Mouse (Mus musculus) liver, embryonic 14.5 days (tissue): ENCODE measurements at regions not wholly inside any gene's neighbourhood (a gene's known extent, or its start where the extent isn't known, plus 50 kb on each side); places are given as distances from the start of the nearest gene placed in this dataset.

Experiments
- ATAC-seq: fragments of 200-750 bp; cut with Nextera tagmentation; 2 replicates; pipeline ENCODE4 v1.8.0; 2017; ENCODE audit warnings: moderate number of reproducible peaks, mild to moderate bottlenecking, moderate library complexity; ENCODE audit not compliant: insufficient read depth
- DNase-seq, 3 experiments: peaks; one replicate each; pipeline ENCODE4 v3.0.0-alpha.2; 2012 to 2013; ENCODE audit warnings: low read depth in 3 of 3, low spot score in 3 of 3
- H3K27ac ChIP-seq: fragments of 300-500 bp; sonication (generic); 2 replicates; pipeline ENCODE4 v1.5.1; 2014; ENCODE audit warnings: moderate library complexity, mild to moderate bottlenecking, control low read depth, inconsistent platforms
- H3K27me3 ChIP-seq: fragments of 300-500 bp; sonication (generic); 2 replicates; pipeline ENCODE4 v1.6.1; 2014; ENCODE audit warnings: mild to moderate bottlenecking, low read length, moderate library complexity; ENCODE audit not compliant: control insufficient read depth, insufficient read depth
- H3K36me3 ChIP-seq: fragments of 300-500 bp; sonication (generic); replicated peaks from 2 replicates; pipeline ENCODE4 v1.6.1; 2014; ENCODE audit warnings: low read depth; ENCODE audit not compliant: control insufficient read depth, insufficient read depth
- H3K4me1 ChIP-seq, 2 experiments: fragments of 200-500 bp in 1 of 2; fragments of 300-500 bp in 1 of 2; sonication (generic) in 1 of 2; replicated peaks; 2 replicates each; pipeline ENCODE4 v1.6.1; 2012 to 2014; ENCODE audit warnings: antibody characterized with exemption in 1 of 2, inconsistent platforms in 1 of 2, low read length in 1 of 2; ENCODE audit not compliant: control insufficient read depth in 2 of 2, insufficient read depth in 2 of 2
- H3K4me2 ChIP-seq: fragments of 300-500 bp; sonication (generic); 2 replicates; pipeline ENCODE4 v1.6.1; 2014; ENCODE audit warnings: low read depth, mild to moderate bottlenecking, control low read depth, moderate library complexity
- H3K4me3 ChIP-seq, 2 experiments: fragments of 200-500 bp in 1 of 2; fragments of 300-500 bp in 1 of 2; sonication (generic) in 1 of 2; 2 replicates each; pipeline ENCODE4 v1.5.1; 2012 to 2014; ENCODE audit warnings: low read depth in 2 of 2, low read length in 2 of 2, mild to moderate bottlenecking in 2 of 2, control low read depth in 1 of 2, inconsistent platforms in 1 of 2, moderate library complexity in 1 of 2; ENCODE audit not compliant: insufficient read depth in 1 of 2
- H3K9ac ChIP-seq: fragments of 300-500 bp; sonication (generic); replicated peaks from 2 replicates; pipeline ENCODE4 v1.6.1; 2014; ENCODE audit warnings: mild to moderate bottlenecking, control low read depth, moderate library complexity
- H3K9me3 ChIP-seq: fragments of 300-500 bp; sonication (generic); 2 replicates; pipeline ENCODE4 v1.6.1; 2016; ENCODE audit warnings: low read length, mixed read lengths; ENCODE audit not compliant: control insufficient read depth
- CTCF ChIP-seq: IDR thresholded peaks from 2 replicates; pipeline ENCODE4 v1.5.1; 2016; ENCODE audit warnings: antibody characterized with exemption, low read depth, control low read depth
- EP300 ChIP-seq: IDR thresholded peaks from 2 replicates; pipeline ENCODE4 v1.6.1; 2016; ENCODE audit warnings: antibody characterized with exemption, low read depth
- WGBS: fragments of 180-500 bp; shearing (Covaris S2); extraction: QIAGEN DNeasy Blood & Tissue Kit; methylation state at CpG from one replicate; pipeline ENCODE4 v1.1.7; 2014; ENCODE audit not compliant: insufficient replicate concordance; 5-methylcytosine and 5-hydroxymethylcytosine counted together

DNA sequence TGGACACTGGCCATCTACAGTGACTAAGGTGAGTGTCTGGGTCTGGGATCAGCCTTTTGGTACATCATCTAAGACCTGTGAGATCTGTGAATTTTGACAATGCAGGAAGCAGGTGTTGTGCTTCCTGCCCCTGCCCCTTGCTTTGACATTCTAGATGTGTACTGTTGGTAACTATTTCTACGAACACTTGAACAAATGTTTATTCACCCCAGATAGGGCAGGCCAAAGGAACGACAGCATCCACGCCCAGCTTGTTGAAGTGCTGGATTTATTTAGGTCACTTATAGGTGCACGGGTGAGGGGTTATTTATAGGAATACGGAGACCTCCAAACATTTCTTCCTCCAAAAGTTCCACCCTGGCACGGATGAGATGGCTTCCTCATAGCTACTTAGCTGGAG is 146.4 kb downstream of the Gadd45g start:
- WGBS, result 56% methylated on average over 6 of the region's 6 CpGs
- Histone ChIP-seq H3K4me2 (no peak overlapping the region), H3K4me1 (no peaks in the 10 kb centered on the region; a peak in 1 of 4 replicates), H3K27ac (no peak overlapping the region), H3K36me3 (no peaks in the 10 kb centered on the region), H3K4me3 (no peak overlapping the region), H3K27me3 (no peaks in the 10 kb centered on the region), H3K9me3 (no peaks in the 10 kb centered on the region), H3K9ac (no peak overlapping the region)
- no peak for ATAC-seq
- no peak for DNase-seq
- TF ChIP-seq EP300 (no peak), CTCF (no peak)

DNA sequence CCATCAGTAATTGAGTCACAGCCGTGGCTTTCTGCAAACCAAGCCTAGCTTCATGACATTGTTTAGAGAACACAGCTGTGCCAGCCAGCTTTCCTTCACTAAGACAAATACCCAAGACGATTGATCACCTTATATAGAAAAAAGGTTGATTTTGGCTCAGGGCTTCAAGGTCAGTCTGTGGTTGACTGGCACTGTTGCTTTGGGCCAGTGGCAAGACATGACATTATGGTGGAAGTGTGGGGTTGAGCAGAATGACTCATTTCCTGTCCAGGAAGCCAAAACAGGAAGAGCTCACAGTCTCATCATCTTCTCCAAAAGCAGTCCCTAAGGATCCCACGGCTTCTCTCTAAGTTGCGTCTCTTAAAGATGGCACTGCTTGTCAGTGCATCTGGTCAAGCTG is 149.7 kb downstream of the Gadd45g start:
- H3K27me3 ChIP-seq, result no peaks in the 10 kb centered on the region
- DNase-seq (no peak), ATAC-seq (no peak)
- no peak for TF ChIP-seq EP300
- TF ChIP-seq CTCF, result no peak
- H3K9me3 ChIP-seq, result no peaks in the 10 kb centered on the region
- H3K36me3 ChIP-seq, result no peaks in the 10 kb centered on the region
- no peak overlapping the region for H3K4me3 ChIP-seq
- H3K27ac ChIP-seq, result no peak overlapping the region
- H3K4me1 ChIP-seq, result peaks cover 2% of the 10 kb centered on the region in 2 experiments; a peak in 1 of 4 replicates
- no peak overlapping the region for H3K9ac ChIP-seq
- no peak overlapping the region for H3K4me2 ChIP-seq
- WGBS, result 30% methylated on average over 4 of the region's 4 CpGs

DNA sequence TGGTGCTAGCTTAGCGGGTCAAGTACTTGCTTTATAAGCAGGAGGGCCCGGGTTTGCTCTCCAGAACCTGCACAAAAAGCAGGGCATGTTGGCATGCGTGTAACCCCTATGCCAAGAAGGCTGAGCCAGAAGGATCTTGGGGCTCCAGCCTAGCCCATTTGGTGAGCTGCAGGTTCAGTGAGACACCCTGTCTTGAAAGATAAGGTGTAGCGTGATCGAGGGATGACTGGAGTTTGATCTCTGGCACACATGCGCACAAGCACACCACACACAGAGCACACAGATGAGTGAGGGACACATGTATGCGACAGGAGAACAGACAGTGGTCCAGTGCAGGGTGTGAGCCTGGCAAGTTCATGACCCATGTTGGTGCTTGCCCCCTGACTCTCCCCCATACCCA is 152.1 kb downstream of the Gadd45g start:
- TF ChIP-seq EP300 (peak; percentile 52), CTCF (no peak)
- Histone ChIP-seq H3K4me3 (no peak overlapping the region), H3K36me3 (no peaks in the 10 kb centered on the region), H3K9me3 (no peaks in the 10 kb centered on the region), H3K27me3 (no peaks in the 10 kb centered on the region), H3K27ac (no peak overlapping the region), H3K4me1 (peaks cover 2 to 5% of the 10 kb centered on the region in 2 experiments; a peak in 1 of 4 replicates), H3K9ac (no peak overlapping the region), H3K4me2 (no peak overlapping the region)
- no peak for DNase-seq
- ATAC-seq, result peak; percentile 73
- WGBS, result 52% methylated on average over 7 of the region's 7 CpGs

DNA sequence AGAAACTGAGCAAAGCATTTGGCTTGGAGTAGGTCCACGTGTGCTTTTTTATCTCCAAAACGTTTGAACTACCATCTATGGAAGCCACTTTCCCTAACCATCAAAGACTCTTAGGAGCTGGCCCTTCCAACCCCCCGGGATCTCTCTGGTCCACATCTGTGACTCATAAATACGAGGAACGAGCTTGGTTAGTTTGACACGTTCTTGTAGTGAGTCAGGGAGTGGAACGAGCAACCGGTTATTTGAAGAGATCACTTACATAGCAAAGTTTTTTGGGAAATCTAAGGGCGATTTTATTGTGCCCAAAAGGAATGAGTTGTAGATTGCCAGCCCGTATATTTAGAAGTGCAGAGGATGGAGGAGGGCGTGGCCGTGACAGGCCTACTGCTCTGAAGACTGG is 155.3 kb downstream of the Gadd45g start:
- peaks cover 2 to 7% of the 10 kb centered on the region in 2 experiments; a peak in 1 of 4 replicates for H3K4me1 ChIP-seq
- DNase-seq, result no peak
- no peak overlapping the region for H3K27ac ChIP-seq
- H3K9me3 ChIP-seq, result no peaks in the 10 kb centered on the region
- no peak for ATAC-seq
- TF ChIP-seq EP300, result no peak
- TF ChIP-seq CTCF, result no peak
- no peak overlapping the region for H3K9ac ChIP-seq
- no peak overlapping the region for H3K4me3 ChIP-seq
- H3K36me3 ChIP-seq, result no peaks in the 10 kb centered on the region
- H3K4me2 ChIP-seq, result no peak overlapping the region
- no peaks in the 10 kb centered on the region for H3K27me3 ChIP-seq
- 71% methylated on average over 12 of the region's 12 CpGs for WGBS

DNA sequence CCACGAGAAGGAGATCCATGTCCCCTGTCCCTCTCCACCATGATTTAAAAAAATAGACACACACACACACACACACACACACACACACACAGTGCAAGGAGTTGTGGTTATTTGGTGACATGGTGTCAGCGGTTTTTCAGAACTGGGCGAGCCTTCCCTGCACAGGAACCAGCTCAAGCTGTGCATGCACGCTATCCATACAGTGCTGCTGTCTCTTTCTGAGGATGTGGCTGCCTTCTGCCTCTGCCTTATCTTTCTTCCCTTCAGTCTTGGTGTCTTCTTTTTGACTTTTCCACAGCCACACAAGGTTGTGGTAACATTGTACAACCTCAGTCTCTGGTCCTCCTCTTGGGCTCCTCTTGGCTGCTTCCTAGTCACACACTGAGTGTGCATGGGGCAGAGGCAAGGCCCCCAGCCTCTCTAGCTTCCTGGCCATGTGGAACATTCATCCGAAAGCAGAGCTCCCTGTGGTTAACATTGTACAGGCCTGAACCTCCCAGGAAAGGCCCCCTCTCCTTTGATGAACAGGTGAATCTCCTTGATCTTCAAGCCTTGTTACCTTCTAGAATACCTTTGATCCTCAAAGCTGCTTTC is 157.6 kb downstream of the Gadd45g start:
- 0 out of 2 replicates have a peak, but pooled peaks have one; percentile 21 for ATAC-seq
- DNase-seq, result no peak
- H3K4me3 ChIP-seq, result no peak overlapping the region
- H3K27ac ChIP-seq, result no peak overlapping the region
- no peaks in the 10 kb centered on the region for H3K36me3 ChIP-seq
- no peak overlapping the region for H3K4me2 ChIP-seq
- H3K27me3 ChIP-seq, result no peaks in the 10 kb centered on the region
- 0 out of 4 replicates have a peak, but pooled peaks cover 0 to 6% of the 10 kb centered on the region in 2 experiments for H3K4me1 ChIP-seq
- no peak overlapping the region for H3K9ac ChIP-seq
- H3K9me3 ChIP-seq, result no peaks in the 10 kb centered on the region
- no peak for TF ChIP-seq CTCF
- no peak for TF ChIP-seq EP300
- WGBS, result 24% methylated on average over 5 of the region's 5 CpGs
